Mouse (Mus musculus) embryonic fibroblast, embryonic 13.5 days (primary cell): ENCODE data around the gene Ddr2. TPM values are rescaled to one million over a fixed set of nuclear protein-coding genes. Genes with fewer than 3 reads are reported as not detected.
A peak's percentile ranks its signal among the peaks of the same experiment; 100 is the strongest.
"Not testable (repeated sequence)": the region's sequence is repeated elsewhere in the genome, so short reads cannot be mapped to it uniquely, and the experiment has no call there.

Experiments
- H3K27ac ChIP-seq: 2 replicates; pipeline ENCODE4 v1.5.1; 2012; ENCODE audit warnings: low read length, control low read depth, inconsistent platforms; ENCODE audit not compliant: insufficient read depth
- H3K4me1 ChIP-seq: 2 replicates; pipeline ENCODE4 v1.6.1; 2011; ENCODE audit warnings: low read length; ENCODE audit not compliant: control insufficient read depth, insufficient read depth
- H3K4me3 ChIP-seq: 2 replicates; pipeline ENCODE4 v1.5.1; 2011; ENCODE audit warnings: mild to moderate bottlenecking, control low read depth, low read length; ENCODE audit not compliant: insufficient read depth
- CTCF ChIP-seq: IDR thresholded peaks from 2 replicates; pipeline ENCODE4 v1.5.1; 2011; ENCODE audit warnings: mild to moderate bottlenecking, control low read depth, low read length, moderate library complexity, borderline replicate concordance; ENCODE audit not compliant: insufficient read depth
- POLR2A ChIP-seq: IDR thresholded peaks from 2 replicates; pipeline ENCODE4 v1.6.1; 2011; ENCODE audit warnings: low read depth, mild to moderate bottlenecking, control low read depth, low read length, moderate library complexity
- polyA plus RNA-seq: library from polyadenylated mRNA; stranded (reverse); fragments of >200 nt; gene quantifications from 2 replicates; pipeline ENCODE4 v1.2.4, GENCODE M21; 2011; ENCODE audit warnings: low read depth; ENCODE audit not compliant: missing spikeins, insufficient read length

The Ddr2 gene
- polyA plus RNA-seq, 1 experiment, result 299 TPM

- Histone ChIP-seq H3K4me1 (peaks cover 11% of the 10 kb centered on the region; the same call in 1 of the 2 replicates), H3K27ac (no peak overlapping the region), H3K4me3 (no peak overlapping the region)
- no peak for TF ChIP-seq CTCF
- no peak for TF ChIP-seq POLR2A
Observed at GRCm38 (mm10) chr1:170112261-170112660, 1.7 kb upstream of the Ddr2 start.

- H3K4me3 ChIP-seq, result peak overlapping the region; percentile 20
- TF ChIP-seq POLR2A (peak; percentile 42), CTCF (no peak)
- peak overlapping the region; percentile 95 for H3K27ac ChIP-seq
- peaks cover 11% of the 10 kb centered on the region; the same call in 1 of the 2 replicates for H3K4me1 ChIP-seq
Observed at GRCm38 (mm10) chr1:170111651-170112226, 1.2 kb upstream of the Ddr2 start.

- no peak for TF ChIP-seq POLR2A
- TF ChIP-seq CTCF, result no peak
- Histone ChIP-seq H3K4me1 (peaks cover 11% of the 10 kb centered on the region; the same call in 1 of the 2 replicates), H3K4me3 (peak overlapping the region; percentile 70), H3K27ac (peak overlapping the region; percentile 95)
Observed at GRCm38 (mm10) chr1:170109776-170110515, 616 bp downstream of the Ddr2 start.

- not testable (repeated sequence) for H3K4me3 ChIP-seq, H3K27ac ChIP-seq, H3K4me1 ChIP-seq
Observed at GRCm38 (mm10) chr1:170102814-170103213, 7.7 kb downstream of the Ddr2 start.

- TF ChIP-seq POLR2A (no peak), CTCF (no peak)
- H3K27ac ChIP-seq, result no peak overlapping the region
- peaks cover 15% of the 10 kb centered on the region for H3K4me1 ChIP-seq
- no peak overlapping the region for H3K4me3 ChIP-seq
Observed at GRCm38 (mm10) chr1:170086631-170087030, 23.9 kb downstream of the Ddr2 start.

GRCm38 (mm10) chr1:170084151-170084796 lies 26.3 kb downstream of the Ddr2 start:
- no peak for TF ChIP-seq CTCF
- no peak for TF ChIP-seq POLR2A
- no peak overlapping the region for H3K4me3 ChIP-seq

GRCm38 (mm10) chr1:170080907-170081306 lies 29.7 kb downstream of the Ddr2 start:
- Histone ChIP-seq H3K4me1 (peaks cover 21% of the 10 kb centered on the region), H3K27ac (peak overlapping the region; percentile 79), H3K4me3 (no peak overlapping the region)
- TF ChIP-seq CTCF, result no peak
- no peak for TF ChIP-seq POLR2A

More at GRCm38 (mm10) chr1:170084151-170084796, 26.3 kb downstream of the Ddr2 start:
- H3K4me1 ChIP-seq, result peaks cover 30% of the 10 kb centered on the region
- no peak overlapping the region for H3K27ac ChIP-seq

- Histone ChIP-seq H3K4me1 (peaks cover 19% of the 10 kb centered on the region), H3K27ac (peak overlapping the region; percentile 79; the same call in 1 of the 2 replicates), H3K4me3 (no peak overlapping the region)
- no peak for TF ChIP-seq POLR2A
Observed at GRCm38 (mm10) chr1:170079465-170079864, 31.1 kb downstream of the Ddr2 start.

- Histone ChIP-seq H3K4me1 (peaks cover 15% of the 10 kb centered on the region), H3K27ac (no peak overlapping the region), H3K4me3 (no peak overlapping the region)
- TF ChIP-seq POLR2A (no peak), CTCF (no peak)
Observed at GRCm38 (mm10) chr1:170076339-170076738, 34.2 kb downstream of the Ddr2 start.

GRCm38 (mm10) chr1:170073768-170074167 lies 36.8 kb downstream of the Ddr2 start:
- TF ChIP-seq POLR2A (no peak), CTCF (no peak)
- no peak overlapping the region for H3K27ac ChIP-seq
- no peak overlapping the region for H3K4me3 ChIP-seq
- H3K4me1 ChIP-seq, result peaks cover 6% of the 10 kb centered on the region
